Mouse (Mus musculus) CD4-positive helper T cell, adult 2 months (primary cell): ENCODE results near the gene Galc.

Experiments used
- DNase-seq: peaks from one replicate; pipeline ENCODE4 v3.0.0-alpha.2; 2012; ENCODE audit warnings: low read depth, missing footprints, low spot score

Galc gene

GRCm38 (mm10) chr12:98258845-98259517 is at the start of gene Galc:
Gene Galc, minus strand, starts transcription at chr12:98259459.
- peak; percentile 86 for DNase-seq

- no peak for DNase-seq
Measured at GRCm38 (mm10) chr12:98307179-98307915, 48.1 kb upstream of the Galc start.

GRCm38 (mm10) chr12:98303013-98303412 is 43.8 kb upstream of the Galc start:
- no peak for DNase-seq

- no peak for DNase-seq
Measured at GRCm38 (mm10) chr12:98301980-98302379, 42.7 kb upstream of the Galc start.

GRCm38 (mm10) chr12:98294241-98294640 is 35.0 kb upstream of the Galc start:
- DNase-seq, result no peak

GRCm38 (mm10) chr12:98292278-98292677 is 33.0 kb upstream of the Galc start:
- no peak for DNase-seq

- no peak for DNase-seq
Measured at GRCm38 (mm10) chr12:98290475-98290874, 31.2 kb upstream of the Galc start.

GRCm38 (mm10) chr12:98284477-98284876 is 25.2 kb upstream of the Galc start:
- DNase-seq, result no peak

GRCm38 (mm10) chr12:98283487-98283860 is 24.2 kb upstream of the Galc start:
- DNase-seq, result peak; percentile 64

- DNase-seq, result peak; percentile 53
Measured at GRCm38 (mm10) chr12:98282776-98283486, 23.7 kb upstream of the Galc start.

GRCm38 (mm10) chr12:98280996-98281395 is 21.7 kb upstream of the Galc start:
- no peak for DNase-seq

GRCm38 (mm10) chr12:98280530-98280929 is 21.3 kb upstream of the Galc start:
- peak; percentile 59 for DNase-seq

- DNase-seq, result no peak
Measured at GRCm38 (mm10) chr12:98272433-98272832, 13.2 kb upstream of the Galc start.

- DNase-seq, result peak; percentile 40
Measured at GRCm38 (mm10) chr12:98270810-98271566, 11.7 kb upstream of the Galc start.

- peak; percentile 83 for DNase-seq
Measured at GRCm38 (mm10) chr12:98269791-98270745, 10.8 kb upstream of the Galc start.

GRCm38 (mm10) chr12:98268441-98269369 is 9.4 kb upstream of the Galc start, which contains the start of gene Gpr65:
Gene Gpr65, plus strand, starts transcription at chr12:98268635.
- DNase-seq, result peak; percentile 72

GRCm38 (mm10) chr12:98265697-98266096 is 6.4 kb upstream of the Galc start:
- no peak for DNase-seq

- DNase-seq, result no peak
Measured at GRCm38 (mm10) chr12:98259518-98259852, 226 bp upstream of the Galc start.

GRCm38 (mm10) chr12:98258371-98258844 is 851 bp downstream of the Galc start:
- DNase-seq, result no peak
